Comparison of ENCODE assay signal across 26 mouse cellular contexts in genomic region chr16:43478352-43478751, GRCm38 (mm10).
DNase-seq lines count a peak whose midpoint lies in the region; ATAC-seq and TF ChIP-seq lines count a peak whose summit lies in the region.
"Had no signal": no experiment of that assay in that cellular context is flagged by ENCODE, and none has a peak within 500 bp of the region (broad histone marks: within the 10 kb centered on the region; RNA-seq: fewer than 3 reads in every experiment).

No protein-coding gene starts in this region.

- in situ Hi-C loops in CH12.LX (cut with MboI; ENCODE audit: low pct_ligation_motif_present, low pct_unique_long_range_greater_than_20kb, low sequenced_read_pairs), result no loop called here

- H3K9me3 ChIP-seq in CH12.LX (replicated peaks; ENCODE audit: low read length), result no peaks in the 10 kb centered on the region
- H3K9me3 ChIP-seq in hindbrain, embryonic 14.5 days (ENCODE audit: control insufficient read depth, low read length), result no peaks in the 10 kb centered on the region
- H3K9me3 ChIP-seq: embryonic facial prominence, embryonic 13.5 days; embryonic facial prominence, embryonic 15.5 days; forebrain, embryonic 10.5 days; forebrain, embryonic 12.5 days; G1E had no signal

- DNase-seq in heart, adult 11 months, result peak; percentile 60
- DNase-seq in heart, postnatal 4 days, result no peak
- DNase-seq in CH12.LX (ENCODE audit: extremely low read depth), result no peak
- peak; percentile 58 for DNase-seq in adipocyte (ENCODE audit: low spot score)
- DNase-seq in thymus, postnatal 14 days, result no peak
- DNase-seq in hindbrain, embryonic 14.5 days (ENCODE audit: low spot score), result no peak
- DNase-seq: adrenal gland, adult 2 months; adrenal gland, postnatal 10 days; adrenal gland, postnatal 25 days; cerebellum, adult 11 months; cerebellum, adult 18-20 months; cerebellum, adult 8-10 months; cerebellum, adult 9-11 months; cerebellum, postnatal 14 days; cerebellum, postnatal 36 days; embryo, embryonic 11 days had no signal

- peaks cover 75% of the 10 kb centered on the region for H3K79me2 ChIP-seq in CH12.LX (replicated peaks; ENCODE audit: control insufficient read depth, extremely low read depth, insufficient read depth, poor library complexity, severe bottlenecking)

- 85% methylated on average over 1 of the region's 1 CpGs for WGBS in hindbrain, embryonic 14.5 days

- peak overlapping the region; percentile 90 for H3K27ac ChIP-seq in CH12.LX (ENCODE audit: insufficient read depth, low read depth)
- no peak overlapping the region for H3K27ac ChIP-seq in hindbrain, embryonic 14.5 days
- H3K27ac ChIP-seq: embryonic facial prominence, embryonic 13.5 days; embryonic facial prominence, embryonic 15.5 days; forebrain, embryonic 10.5 days; forebrain, embryonic 12.5 days had no signal

- TF ChIP-seq RAD21 in CH12.LX (IDR thresholded peaks at IDR 0.05; ENCODE audit: low read depth, low read length), result no peak

- TF ChIP-seq EP300 in CH12.LX (IDR thresholded peaks at IDR 0.05; ENCODE audit: low read length), result no peak; the same call in 1 of the 2 replicates

- H3K4me2 ChIP-seq in CH12.LX (ENCODE audit: insufficient read depth, low read depth, poor library complexity, severe bottlenecking), result peak overlapping the region; percentile 97
- no peak overlapping the region for H3K4me2 ChIP-seq in hindbrain, embryonic 14.5 days (replicated peaks)
- H3K4me2 ChIP-seq: embryonic facial prominence, embryonic 13.5 days; embryonic facial prominence, embryonic 15.5 days; forebrain, embryonic 12.5 days had no signal

- no peaks in the 10 kb centered on the region for H3K27me3 ChIP-seq in CH12.LX (replicated peaks)
- H3K27me3 ChIP-seq in hindbrain, embryonic 14.5 days (ENCODE audit: control insufficient read depth, insufficient read depth, low read length), result no peaks in the 10 kb centered on the region
- H3K27me3 ChIP-seq: embryonic facial prominence, embryonic 13.5 days; embryonic facial prominence, embryonic 15.5 days; forebrain, embryonic 12.5 days; Patski had no signal

- no peak for TF ChIP-seq POLR2A in CH12.LX (IDR thresholded peaks at IDR 0.05; ENCODE audit: low read depth, low read length)

- peaks cover 10 to 33% of the 10 kb centered on the region in 2 experiments for H3K36me3 ChIP-seq in CH12.LX (replicated peaks in 1 of 2; ENCODE audit: control insufficient read depth in 1 of 2, insufficient read depth in 1 of 2, low read length in 1 of 2)
- H3K36me3 ChIP-seq in hindbrain, embryonic 14.5 days (replicated peaks; ENCODE audit: control insufficient read depth, insufficient read depth), result no peaks in the 10 kb centered on the region
- H3K36me3 ChIP-seq: embryonic facial prominence, embryonic 13.5 days; embryonic facial prominence, embryonic 15.5 days; forebrain, embryonic 10.5 days; forebrain, embryonic 12.5 days; G1E had no signal

- H3K9ac ChIP-seq in CH12.LX (ENCODE audit: insufficient read depth, low read depth), result peak overlapping the region; percentile 68
- H3K9ac ChIP-seq in hindbrain, embryonic 14.5 days, result no peak overlapping the region
- H3K9ac ChIP-seq: embryonic facial prominence, embryonic 13.5 days; embryonic facial prominence, embryonic 15.5 days; forebrain, embryonic 12.5 days had no signal

- no peak overlapping the region for H3K4me3 ChIP-seq in CH12.LX (replicated peaks in 1 of 3; ENCODE audit: low read depth in 2 of 3, low read length in 2 of 3, poor library complexity in 1 of 3)
- no peak overlapping the region for H3K4me3 ChIP-seq in hindbrain, embryonic 14.5 days (replicated peaks; ENCODE audit: low read length)
- H3K4me3 ChIP-seq: embryonic facial prominence, embryonic 13.5 days; embryonic facial prominence, embryonic 15.5 days; erythroblast, embryonic 14.5 days; forebrain, embryonic 10.5 days; forebrain, embryonic 12.5 days had no signal

- dilution Hi-C loops in CH12.LX (cut with MboI; ENCODE audit: extremely low pct_ligation_motif_present, extremely low pct_unique_long_range_greater_than_20kb, low sequenced_read_pairs), result no loop called here

- peaks cover 27 to 91% of the 10 kb centered on the region in 2 experiments for H3K4me1 ChIP-seq in CH12.LX (ENCODE audit: control insufficient read depth in 1 of 2, insufficient read depth in 2 of 2)
- H3K4me1 ChIP-seq in hindbrain, embryonic 14.5 days (replicated peaks; ENCODE audit: control insufficient read depth, insufficient read depth, low read length), result no peaks in the 10 kb centered on the region; the same call in 1 of the 2 replicates
- H3K4me1 ChIP-seq: embryonic facial prominence, embryonic 13.5 days; embryonic facial prominence, embryonic 15.5 days; forebrain, embryonic 10.5 days; forebrain, embryonic 12.5 days had no signal

- no peak for ATAC-seq in hindbrain, embryonic 14.5 days (ENCODE audit: low FRiP score)
- ATAC-seq: activated CD4-positive, CD25-positive, alpha-beta regulatory T cell, adult 4 months; forebrain, embryonic 14.5 days; forebrain, embryonic 16.5 days; Patski had no signal

- no peak for TF ChIP-seq CTCF in CH12.LX (conservative IDR thresholded peaks at IDR 0.05 in 1 of 2, IDR thresholded peaks at IDR 0.05 in 1 of 2; ENCODE audit: low read depth in 2 of 2, low read length in 2 of 2)

TF ChIP-seq in CH12.LX, 34 proteins besides CTCF, POLR2A, EP300 and RAD21:
- TF ChIP-seq SMC3 (IDR thresholded peaks at IDR 0.05; ENCODE audit: low read depth, low read length) (no peak), MXI1 (IDR thresholded peaks at IDR 0.05; ENCODE audit: low read depth, low read length) (no peak), IRF4 (IDR thresholded peaks at IDR 0.05; ENCODE audit: low read depth, low read length) (no peak), POLR2AphosphoS2 (IDR thresholded peaks at IDR 0.05; ENCODE audit: low read depth, low read length) (peak; percentile 50; the same call in 1 of the 2 replicates), CHD1 (IDR thresholded peaks at IDR 0.05; ENCODE audit: low read depth, low read length) (peak; percentile 87)

Comparison
In these comparisons a context has a peak if more than half of its experiments do, and no peak if none do; other contexts are left out.
1. DNase-seq: peak in heart, adult 11 months (single experiment) and adipocyte (single experiment); none in heart, postnatal 4 days (single experiment), CH12.LX (single experiment), thymus, postnatal 14 days (single experiment) and hindbrain, embryonic 14.5 days (single experiment).